Mouse (Mus musculus): ENCODE results near the gene Olfr371.
A peak's percentile ranks its signal among the peaks of the same experiment; 100 is the strongest.

The Olfr371 gene

DNA sequence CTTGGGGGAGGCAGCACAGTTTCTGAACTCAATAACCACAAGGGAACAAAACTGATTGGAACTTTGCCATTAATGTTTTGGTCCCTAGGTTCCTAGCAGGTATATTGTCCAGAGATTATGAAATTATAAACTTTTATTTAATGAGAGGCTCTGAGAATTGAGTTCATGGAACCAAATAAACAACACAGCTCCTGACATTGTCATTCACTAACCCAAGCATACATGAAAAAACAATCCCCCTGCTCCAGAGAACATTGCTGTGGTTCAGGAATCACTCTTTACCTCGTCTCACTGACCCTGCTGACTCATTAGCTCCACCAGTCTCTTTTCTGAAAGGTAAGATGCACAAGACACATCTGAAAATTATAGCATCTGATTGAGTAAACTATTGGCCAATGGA is at the start of gene Olfr371:
TSS of gene Olfr371 (plus strand) at position 301 of the 400 bp plus-strand sequence.
- DNase-seq: no peak

GRCm38 (mm10) chr8:85192346-85192745 is 33.4 kb upstream of the Olfr371 start:
- no peak for DNase-seq

GRCm38 (mm10) chr8:85220220-85220619 is 5.6 kb upstream of the Olfr371 start:
- DNase-seq: no peak

- DNase-seq: peak; percentile 95
Measured at GRCm38 (mm10) chr8:85220992-85221391, 4.8 kb upstream of the Olfr371 start.

DNA sequence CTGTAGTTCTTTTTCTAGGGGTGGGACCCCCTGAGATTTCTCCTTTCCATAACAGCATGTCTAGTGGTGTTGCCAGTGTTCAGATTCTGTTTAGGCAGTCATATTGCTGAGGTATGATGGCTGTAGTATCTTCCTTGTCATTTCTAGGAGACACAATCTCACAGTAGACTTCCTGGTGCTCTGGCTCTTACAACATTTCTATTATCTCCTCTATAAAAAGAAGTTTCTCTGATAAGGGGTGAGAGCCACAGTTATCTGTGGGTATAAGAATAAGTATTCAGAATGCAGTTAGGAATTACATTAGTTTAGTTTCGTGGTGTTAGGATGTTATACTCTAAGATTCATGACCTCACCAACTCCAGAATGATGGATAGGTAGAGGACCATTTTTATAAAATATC is 1.5 kb downstream of the Olfr371 start:
- no peak for DNase-seq
